Mouse (Mus musculus) telencephalon, adult 2 months (tissue): ENCODE results near the gene Tmem268.

Experiments used
- DNase-seq: peaks from one replicate; pipeline ENCODE4 v3.0.0-alpha.2; 2011; ENCODE audit warnings: low read depth, low spot score

The Tmem268 gene

GRCm38 (mm10) chr4:63600786-63601185 is 42.2 kb downstream of the Tmem268 start:
- DNase-seq: no peak

GRCm38 (mm10) chr4:63601263-63601662 is 42.7 kb downstream of the Tmem268 start:
- no peak for DNase-seq

- DNase-seq: no peak
Observed at GRCm38 (mm10) chr4:63604945-63605344, 46.4 kb downstream of the Tmem268 start, which contains the start of gene Gm11213. TSS of gene Gm11213 (minus strand) at chr4:63605261.

GRCm38 (mm10) chr4:63605545-63605944 is 47.0 kb downstream of the Tmem268 start:
- DNase-seq: no peak

GRCm38 (mm10) chr4:63605968-63606367 is 47.4 kb downstream of the Tmem268 start:
- no peak for DNase-seq

DNA sequence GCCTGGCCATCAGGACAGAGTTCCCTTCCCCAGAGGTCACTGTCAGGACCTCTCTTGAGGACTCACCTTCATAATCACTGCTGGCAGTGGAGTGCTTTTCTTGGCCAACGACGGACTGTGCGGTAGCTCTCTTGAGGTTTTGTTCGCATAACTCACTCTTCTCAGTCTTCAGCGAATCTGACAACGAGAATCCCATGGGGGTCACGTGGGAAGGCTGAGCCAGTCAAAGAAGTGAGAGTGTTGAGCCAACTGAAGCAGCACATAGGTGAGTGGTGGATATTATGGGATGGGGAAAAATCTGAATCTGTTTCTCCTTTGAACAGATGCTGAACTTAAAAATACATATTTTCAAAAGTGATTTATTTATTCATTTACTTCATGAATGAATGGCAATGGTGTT is 49.8 kb downstream of the Tmem268 start:
- DNase-seq: no peak

- no peak for DNase-seq
Observed at GRCm38 (mm10) chr4:63621861-63622260, 63.3 kb downstream of the Tmem268 start.

DNA sequence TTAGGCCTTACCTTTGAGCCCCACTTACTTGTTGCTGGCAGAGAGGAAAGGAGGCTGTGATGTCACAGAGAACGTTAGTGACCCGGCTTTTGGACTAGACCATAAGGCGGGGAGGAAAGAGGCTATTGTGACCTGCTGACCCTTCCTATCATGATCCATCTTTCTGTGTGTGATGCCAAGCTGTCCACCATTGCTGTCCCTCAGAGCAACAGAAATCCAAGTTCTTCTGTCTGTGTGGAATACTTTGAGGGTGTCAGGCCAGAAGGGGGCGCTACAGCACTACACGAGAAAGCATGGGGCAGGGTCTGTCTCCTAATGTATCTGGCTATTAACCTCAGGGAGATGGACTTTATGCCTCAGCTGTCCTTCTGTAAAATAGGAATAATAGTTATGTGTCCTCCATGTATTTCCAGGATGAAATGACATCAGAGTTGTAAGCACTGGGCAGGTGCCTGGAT is 63.8 kb downstream of the Tmem268 start, which contains the start of gene Tex48:
Gene Tex48, minus strand, starts transcription at position 51 of the 458 bp plus-strand sequence.
- no peak for DNase-seq

DNA sequence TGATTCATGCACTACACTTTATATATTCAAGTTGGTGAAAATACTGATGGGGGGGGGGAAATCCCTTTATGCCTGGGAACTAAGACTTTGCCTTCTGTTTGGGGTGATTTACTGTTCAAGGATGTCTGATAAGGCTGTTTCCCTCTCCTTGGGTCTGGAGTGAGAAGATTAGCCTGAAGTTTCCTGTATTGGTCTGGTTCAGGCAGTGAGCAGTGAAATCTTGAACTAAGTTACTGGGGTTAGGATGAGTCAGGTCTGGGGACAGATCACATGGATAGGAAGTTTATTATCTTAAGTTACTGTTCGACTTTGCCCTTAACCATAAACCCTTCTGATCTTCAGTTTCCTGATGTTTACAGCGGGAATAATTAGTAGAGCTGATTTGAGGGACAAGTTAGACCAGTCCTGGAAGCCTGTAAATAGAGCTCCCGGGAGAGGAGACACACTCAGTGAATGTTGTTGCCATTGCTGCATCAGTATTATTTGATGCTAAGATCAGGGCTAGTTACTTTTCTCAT is 67.0 kb downstream of the Tmem268 start:
- DNase-seq: no peak

- DNase-seq: no peak
Observed at GRCm38 (mm10) chr4:63627111-63627510, 68.5 kb downstream of the Tmem268 start.

DNA sequence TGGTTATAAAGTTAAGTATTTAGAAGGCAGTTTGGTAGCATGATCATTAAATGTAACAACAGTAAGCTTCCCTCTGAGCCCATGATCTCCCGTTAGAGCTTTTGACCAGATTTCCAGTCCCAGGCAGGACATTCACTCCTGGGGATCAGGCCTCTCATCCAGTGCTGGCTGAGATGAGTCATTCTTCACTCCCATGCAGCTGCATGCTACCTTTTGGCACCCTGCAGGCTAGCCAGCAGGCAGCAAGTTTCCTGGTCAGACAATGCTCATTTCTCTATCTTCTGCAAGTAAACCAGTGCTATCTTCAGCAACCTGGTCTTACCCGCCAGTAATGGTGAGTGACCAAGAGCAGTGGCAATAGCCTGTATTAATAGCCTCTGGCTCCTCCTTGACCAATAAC is 74.6 kb downstream of the Tmem268 start:
- DNase-seq: no peak
